Mouse (Mus musculus): Measurements from ENCODE around the gene Gm21961. TPM values are rescaled to one million over a fixed set of nuclear protein-coding genes. Genes with fewer than 3 reads are reported as not detected.
"Not testable (repeated sequence)": the region's sequence is repeated elsewhere in the genome, so short reads cannot be mapped to it uniquely, and the experiment has no call there.

Gm21961 gene
- not detected in 2 replicates for polyA plus RNA-seq (2015; fragmentation: Nextera tagmentation; extraction: Ambion mirVana)

GRCm38 (mm10) chr15:65014804-65015203, at the start of gene Gm21961:
Gm21961 (minus strand) TSS chr15:65014904.
- ATAC-seq (no peak), DNase-seq (no peak)
- Histone ChIP-seq H3K9me3 (ENCODE audit: low read length) (no peaks in the 10 kb centered on the region), H3K36me3 (replicated peaks; ENCODE audit: insufficient read depth, low read length) (no peaks in the 10 kb centered on the region), H3K4me3 (ENCODE audit: low read depth, low read length) (no peak within 1 kb of the TSS), H3K4me1 (ENCODE audit: insufficient read depth) (no peaks in the 10 kb centered on the region), H3K4me2 (ENCODE audit: low read depth, low read length) (no peak within 1 kb of the TSS), H3K9ac (replicated peaks) (no peak within 1 kb of the TSS), H3K27ac (ENCODE audit: low read depth) (no peak within 1 kb of the TSS), H3K27me3 (ENCODE audit: insufficient read depth, low read length) (no peaks in the 10 kb centered on the region)
- TF ChIP-seq EP300 (IDR thresholded peaks at IDR 0.05; ENCODE audit: low read depth) (no peak), CTCF (IDR thresholded peaks at IDR 0.05; ENCODE audit: low read depth) (no peak)
- WGBS (ENCODE audit: insufficient replicate concordance): 77% methylated on average over 5 of the region's 5 CpGs

- Histone ChIP-seq H3K27me3 (ENCODE audit: insufficient read depth, low read length) (no peaks in the 10 kb centered on the region), H3K9me3 (ENCODE audit: low read length) (no peaks in the 10 kb centered on the region), H3K4me3 (ENCODE audit: low read depth, low read length) (no peak overlapping the region), H3K9ac (replicated peaks) (no peak overlapping the region), H3K36me3 (replicated peaks; ENCODE audit: insufficient read depth, low read length) (no peaks in the 10 kb centered on the region), H3K4me1 (ENCODE audit: insufficient read depth) (no peaks in the 10 kb centered on the region), H3K27ac (ENCODE audit: low read depth) (no peak overlapping the region), H3K4me2 (ENCODE audit: low read depth, low read length) (no peak overlapping the region)
- DNase-seq (no peak), ATAC-seq (no peak)
- TF ChIP-seq EP300 (IDR thresholded peaks at IDR 0.05; ENCODE audit: low read depth): no peak
- TF ChIP-seq CTCF (IDR thresholded peaks at IDR 0.05; ENCODE audit: low read depth): no peak
- 67% methylated on average over 4 of the region's 4 CpGs for WGBS (ENCODE audit: insufficient replicate concordance)
Measured at GRCm38 (mm10) chr15:65041999-65042398, 27.3 kb upstream of the Gm21961 start.

- H3K9me3 ChIP-seq (ENCODE audit: low read length); ATAC-seq; H3K27me3 ChIP-seq (ENCODE audit: insufficient read depth, low read length); H3K36me3 ChIP-seq (replicated peaks; ENCODE audit: insufficient read depth, low read length); H3K4me3 ChIP-seq (ENCODE audit: low read depth, low read length); DNase-seq; H3K27ac ChIP-seq (ENCODE audit: low read depth); H3K4me2 ChIP-seq (ENCODE audit: low read depth, low read length); H3K4me1 ChIP-seq (ENCODE audit: insufficient read depth); H3K9ac ChIP-seq (replicated peaks): not testable (repeated sequence)
Measured at GRCm38 (mm10) chr15:65039216-65039615, 24.5 kb upstream of the Gm21961 start.

DNA sequence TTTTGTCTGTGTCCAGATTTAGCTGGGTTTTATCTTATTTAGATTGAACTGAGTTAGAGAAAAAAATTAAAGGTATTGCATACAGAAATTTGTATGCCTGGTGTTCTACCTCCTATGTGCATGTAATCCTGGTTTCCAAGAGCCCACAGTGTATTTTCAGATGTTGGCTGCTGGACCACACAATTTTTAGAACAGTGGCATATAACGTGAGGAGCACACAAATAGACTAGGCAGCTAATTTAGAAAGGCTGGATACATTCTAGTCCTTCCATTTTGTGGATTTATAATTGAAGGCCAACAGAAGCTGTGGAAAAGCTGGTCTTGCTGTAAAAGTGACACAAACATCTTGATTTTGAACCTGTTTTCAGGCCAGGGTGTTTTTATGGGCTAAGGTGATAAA, 3.3 kb upstream of the Gm21961 start:
- no peaks in the 10 kb centered on the region for H3K27me3 ChIP-seq (ENCODE audit: insufficient read depth, low read length)
- H3K4me1 ChIP-seq (ENCODE audit: insufficient read depth): no peaks in the 10 kb centered on the region
- 64% methylated on average over 1 of the region's 1 CpGs for WGBS (ENCODE audit: insufficient replicate concordance)
- DNase-seq: no peak
- no peaks in the 10 kb centered on the region for H3K9me3 ChIP-seq (ENCODE audit: low read length)
- H3K9ac ChIP-seq (replicated peaks): no peak overlapping the region
- no peak overlapping the region for H3K4me2 ChIP-seq (ENCODE audit: low read depth, low read length)
- ATAC-seq: no peak
- no peaks in the 10 kb centered on the region for H3K36me3 ChIP-seq (replicated peaks; ENCODE audit: insufficient read depth, low read length)
- H3K27ac ChIP-seq (ENCODE audit: low read depth): no peak overlapping the region
- no peak overlapping the region for H3K4me3 ChIP-seq (ENCODE audit: low read depth, low read length)
- TF ChIP-seq CTCF (IDR thresholded peaks at IDR 0.05; ENCODE audit: low read depth): no peak
- TF ChIP-seq EP300 (IDR thresholded peaks at IDR 0.05; ENCODE audit: low read depth): no peak

- Histone ChIP-seq H3K4me1 (ENCODE audit: insufficient read depth) (no peaks in the 10 kb centered on the region), H3K27ac (ENCODE audit: low read depth) (no peak overlapping the region), H3K9me3 (ENCODE audit: low read length) (no peaks in the 10 kb centered on the region), H3K4me2 (ENCODE audit: low read depth, low read length) (no peak overlapping the region), H3K4me3 (ENCODE audit: low read depth, low read length) (no peak overlapping the region), H3K36me3 (replicated peaks; ENCODE audit: insufficient read depth, low read length) (no peaks in the 10 kb centered on the region), H3K27me3 (ENCODE audit: insufficient read depth, low read length) (no peaks in the 10 kb centered on the region), H3K9ac (replicated peaks) (no peak overlapping the region)
- DNase-seq (no peak), ATAC-seq (no peak)
- TF ChIP-seq EP300 (IDR thresholded peaks at IDR 0.05; ENCODE audit: low read depth) (no peak), CTCF (IDR thresholded peaks at IDR 0.05; ENCODE audit: low read depth) (no peak)
Measured at GRCm38 (mm10) chr15:65006177-65006576, 8.5 kb downstream of the Gm21961 start.

GRCm38 (mm10) chr15:64994498-64994897, 20.2 kb downstream of the Gm21961 start:
- ATAC-seq (no peak), DNase-seq (no peak)
- Histone ChIP-seq H3K4me3 (ENCODE audit: low read depth, low read length) (no peak overlapping the region), H3K27ac (ENCODE audit: low read depth) (no peak overlapping the region), H3K9ac (replicated peaks) (no peak overlapping the region), H3K27me3 (ENCODE audit: insufficient read depth, low read length) (no peaks in the 10 kb centered on the region), H3K9me3 (ENCODE audit: low read length) (no peaks in the 10 kb centered on the region), H3K4me1 (ENCODE audit: insufficient read depth) (no peaks in the 10 kb centered on the region), H3K4me2 (ENCODE audit: low read depth, low read length) (no peak overlapping the region), H3K36me3 (replicated peaks; ENCODE audit: insufficient read depth, low read length) (no peaks in the 10 kb centered on the region)
- no peak for TF ChIP-seq CTCF (IDR thresholded peaks at IDR 0.05; ENCODE audit: low read depth)
- TF ChIP-seq EP300 (IDR thresholded peaks at IDR 0.05; ENCODE audit: low read depth): no peak
- 73% methylated on average over 4 of the region's 4 CpGs for WGBS (ENCODE audit: insufficient replicate concordance)

DNA sequence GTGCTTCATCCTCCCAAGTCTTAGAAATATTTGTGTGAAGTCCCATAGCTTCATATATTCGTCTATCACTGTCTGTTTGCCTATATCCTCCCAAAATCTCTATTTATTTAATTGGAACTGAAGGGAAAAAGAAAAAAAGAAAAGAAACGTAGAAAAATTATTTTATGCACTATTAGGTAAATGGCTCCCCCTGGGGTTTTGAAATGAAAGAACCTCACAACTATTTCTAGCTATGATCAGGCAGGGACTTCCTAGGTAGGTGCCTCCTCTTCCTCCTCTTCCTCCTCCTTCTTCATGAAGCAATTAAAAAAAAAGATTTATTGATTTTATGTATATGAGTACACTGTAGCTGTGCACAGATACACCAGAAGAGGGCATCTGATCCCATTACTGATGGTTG, 34.7 kb downstream of the Gm21961 start:
- 57% methylated on average over 2 of the region's 2 CpGs for WGBS (ENCODE audit: insufficient replicate concordance)
- H3K36me3 ChIP-seq (replicated peaks; ENCODE audit: insufficient read depth, low read length): no peaks in the 10 kb centered on the region
- TF ChIP-seq CTCF (IDR thresholded peaks at IDR 0.05; ENCODE audit: low read depth): no peak
- no peak for TF ChIP-seq EP300 (IDR thresholded peaks at IDR 0.05; ENCODE audit: low read depth)
- no peak for DNase-seq
- H3K4me1 ChIP-seq (ENCODE audit: insufficient read depth): no peaks in the 10 kb centered on the region
- ATAC-seq: no peak
- no peak overlapping the region for H3K4me2 ChIP-seq (ENCODE audit: low read depth, low read length)
- no peak overlapping the region for H3K4me3 ChIP-seq (ENCODE audit: low read depth, low read length)
- H3K27me3 ChIP-seq (ENCODE audit: insufficient read depth, low read length): no peaks in the 10 kb centered on the region
- H3K9ac ChIP-seq (replicated peaks): no peak overlapping the region
- H3K9me3 ChIP-seq (ENCODE audit: low read length): no peaks in the 10 kb centered on the region
- no peak overlapping the region for H3K27ac ChIP-seq (ENCODE audit: low read depth)

All from liver, postnatal 0 days (tissue).